Mouse (Mus musculus) layer of hippocampus, postnatal 14 days (tissue): Measurements from ENCODE around the gene Socs4. TPM values are rescaled to one million over a fixed set of nuclear protein-coding genes. Genes with fewer than 3 reads are reported as not detected.

Source experiments
- DNase-seq, 2 experiments: peaks; one replicate each; pipeline ENCODE4 v3.0.0; 2021 to 2022; ENCODE audit warnings: low spot score in 2 of 2, mixed read lengths in 1 of 2
- long read RNA-seq, 2 experiments: library from polyadenylated mRNA; stranded (forward); transcript quantifications; one replicate each; pipeline ENCODE4 v2.0.0; 2021
- total RNA-seq, 2 experiments: library from RNA; stranded (reverse); gene quantifications; 2 replicates each; pipeline ENCODE4 v1.2.3; 2021

The Socs4 gene
- 10 to 100 TPM; 10.7 to 11.2 TPM for total RNA-seq
- long read RNA-seq, experiment 1, full-length matches to known transcripts: 1 of 4 reads
- long read RNA-seq, experiment 1, partial matches to known transcripts: 0 of 4 reads
- long read RNA-seq, experiment 1, other reads (novel, unspliced or antisense): 3 of 4 reads
- long read RNA-seq, experiment 2: 0 reads

- DNase-seq: peak; percentile 91
These were observed at the start of gene Socs4, which contains the start of gene Wdhd1 for GRCm38 (mm10) chr14:47276637-47277393. Socs4 (plus strand) TSS chr14:47276931. Wdhd1 (minus strand) TSS chr14:47276857.

GRCm38 (mm10) chr14:47229796-47230376, 46.8 kb upstream of the Socs4 start:
- no peak for DNase-seq

GRCm38 (mm10) chr14:47233602-47234001, 43.1 kb upstream of the Socs4 start:
- DNase-seq: no peak

GRCm38 (mm10) chr14:47234032-47234431, 42.7 kb upstream of the Socs4 start:
- no peak for DNase-seq

GRCm38 (mm10) chr14:47234526-47235250, 42.0 kb upstream of the Socs4 start:
- no peak for DNase-seq

- DNase-seq: no peak
These were observed 40.2 kb upstream of the Socs4 start for GRCm38 (mm10) chr14:47236491-47236890.

- DNase-seq: no peak
These were observed 39.4 kb upstream of the Socs4 start for GRCm38 (mm10) chr14:47237286-47237685.

GRCm38 (mm10) chr14:47240600-47240999, 36.1 kb upstream of the Socs4 start:
- DNase-seq: no peak

GRCm38 (mm10) chr14:47241046-47241445, 35.7 kb upstream of the Socs4 start:
- no peak for DNase-seq

- DNase-seq: no peak
These were observed 34.0 kb upstream of the Socs4 start for GRCm38 (mm10) chr14:47242753-47243152.

- no peak for DNase-seq
These were observed 26.9 kb upstream of the Socs4 start for GRCm38 (mm10) chr14:47249839-47250238.

GRCm38 (mm10) chr14:47264866-47265265, 11.9 kb upstream of the Socs4 start:
- peak in 1 of 2 experiments; percentile 58 for DNase-seq

GRCm38 (mm10) chr14:47265829-47266228, 10.9 kb upstream of the Socs4 start:
- peak in 1 of 2 experiments; percentile 15 for DNase-seq

GRCm38 (mm10) chr14:47269056-47269455, 7.7 kb upstream of the Socs4 start:
- DNase-seq: no peak

- no peak for DNase-seq
These were observed 7.0 kb upstream of the Socs4 start for GRCm38 (mm10) chr14:47269706-47270105.

- no peak for DNase-seq
These were observed 3.0 kb upstream of the Socs4 start for GRCm38 (mm10) chr14:47273751-47274150.

GRCm38 (mm10) chr14:47275417-47275816, 1.3 kb upstream of the Socs4 start:
- no peak for DNase-seq

GRCm38 (mm10) chr14:47276036-47276603, 611 bp upstream of the Socs4 start:
- no peak for DNase-seq

GRCm38 (mm10) chr14:47279058-47279457, 2.3 kb downstream of the Socs4 start:
- no peak for DNase-seq

- no peak for DNase-seq
These were observed 4.8 kb downstream of the Socs4 start for GRCm38 (mm10) chr14:47281535-47281934.

GRCm38 (mm10) chr14:47283568-47283967, 6.8 kb downstream of the Socs4 start:
- DNase-seq: no peak
